Mouse (Mus musculus) stomach, postnatal 0 days (tissue): ENCODE measurements around the gene Anapc5. TPM values are rescaled to one million over a fixed set of nuclear protein-coding genes. Genes with fewer than 3 reads are reported as not detected.

Experiments
- ATAC-seq: fragments of 200-750 bp; cut with Nextera tagmentation; 2 replicates; pipeline ENCODE4 v1.8.0; 2017; ENCODE audit not compliant: low FRiP score, low TSS enrichment
- DNase-seq: peaks from one replicate; pipeline ENCODE4 v3.0.0-alpha.2; 2016; ENCODE audit warnings: low spot score
- H3K27ac ChIP-seq: fragments of 300-500 bp; sonication (generic); replicated peaks from 2 replicates; pipeline ENCODE4 v1.5.1; 2014; ENCODE audit warnings: mild to moderate bottlenecking, control low read depth
- H3K27me3 ChIP-seq: fragments of 300-500 bp; sonication (generic); 2 replicates; pipeline ENCODE4 v1.6.1; 2014; ENCODE audit warnings: low read length; ENCODE audit not compliant: control insufficient read depth, insufficient read depth
- H3K36me3 ChIP-seq: fragments of 300-500 bp; sonication (generic); 2 replicates; pipeline ENCODE4 v1.6.1; 2014; ENCODE audit warnings: low read length, mixed read lengths; ENCODE audit not compliant: control insufficient read depth, insufficient read depth
- H3K4me1 ChIP-seq: fragments of 300-500 bp; sonication (generic); replicated peaks from 2 replicates; pipeline ENCODE4 v1.6.1; 2014; ENCODE audit warnings: antibody characterized with exemption; ENCODE audit not compliant: control insufficient read depth, insufficient read depth
- H3K4me2 ChIP-seq: fragments of 300-500 bp; sonication (generic); replicated peaks from 2 replicates; pipeline ENCODE4 v1.6.1; 2014; ENCODE audit warnings: low read depth, mild to moderate bottlenecking, control low read depth, moderate library complexity
- H3K4me3 ChIP-seq: fragments of 300-500 bp; sonication (generic); 2 replicates; pipeline ENCODE4 v1.5.1; 2014; ENCODE audit warnings: low read depth, low read length, control low read depth
- H3K9ac ChIP-seq: fragments of 300-500 bp; sonication (generic); 2 replicates; pipeline ENCODE4 v1.6.1; 2014; ENCODE audit warnings: mild to moderate bottlenecking, low read length, control low read depth, mixed read lengths
- H3K9me3 ChIP-seq: fragments of 300-500 bp; sonication (generic); 2 replicates; pipeline ENCODE4 v1.6.1; 2016; ENCODE audit warnings: low read length; ENCODE audit not compliant: control insufficient read depth
- CTCF ChIP-seq: IDR thresholded peaks from 2 replicates; pipeline ENCODE4 v1.5.1; 2016; ENCODE audit warnings: antibody characterized with exemption, low read depth, mild to moderate bottlenecking, moderate library complexity
- EP300 ChIP-seq: optimal IDR thresholded peaks from 2 replicates; pipeline ENCODE3; 2016; ENCODE audit warnings: antibody characterized with exemption
- WGBS: fragments of 180-500 bp; shearing (Covaris S2); extraction: QIAGEN DNeasy Blood & Tissue Kit; methylation state at CpG from one replicate; pipeline ENCODE4 v1.1.7; 2014; 5-methylcytosine and 5-hydroxymethylcytosine counted together
- polyA plus RNA-seq: library from polyadenylated mRNA; unstranded; fragments of >200 nt; fragmentation: Nextera tagmentation; extraction: Ambion mirVana; gene quantifications from 2 replicates; pipeline ENCODE4 v1.2.1, GENCODE M21; 2015

The Anapc5 gene
- polyA plus RNA-seq, 1 experiment from 2014 or later: 169 TPM

DNA sequence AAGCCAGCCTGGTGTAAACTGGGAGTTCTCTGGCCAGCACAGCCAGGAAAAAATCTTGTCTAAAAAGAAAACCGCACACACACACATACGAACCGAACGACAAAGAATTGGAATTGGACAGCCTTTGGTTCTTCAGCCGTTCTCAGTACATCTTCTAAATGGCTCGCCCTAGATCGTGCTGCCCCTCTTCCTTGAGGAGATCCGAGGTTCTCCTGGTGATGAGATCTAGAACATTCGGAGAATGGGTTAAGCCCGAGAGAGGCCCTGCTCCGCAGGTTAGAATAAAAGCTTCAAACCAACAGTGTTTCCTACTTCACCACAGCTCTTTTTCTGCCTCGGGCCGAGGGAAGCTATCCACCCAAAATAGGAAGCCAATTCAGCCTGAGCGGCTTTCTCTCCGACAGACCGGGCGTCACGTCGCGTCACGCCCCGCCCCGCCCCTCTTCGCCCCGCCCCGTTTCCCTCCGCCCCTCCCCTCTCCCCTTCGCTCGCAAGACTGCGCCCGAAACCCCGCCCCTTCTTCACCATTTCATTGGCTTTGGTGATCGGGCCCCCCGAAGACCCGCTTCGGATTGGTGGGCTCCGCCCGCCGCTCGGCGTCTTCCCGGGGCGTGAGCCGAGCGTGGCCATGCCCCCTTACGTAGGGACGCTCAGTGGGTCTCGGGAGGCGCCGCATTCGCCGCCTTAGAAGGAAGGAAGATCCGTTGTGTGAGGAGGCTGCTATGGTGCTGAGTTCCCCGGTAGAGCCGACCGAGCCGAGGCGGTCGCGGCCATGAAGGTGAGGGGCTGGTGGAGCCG is 28.6 kb upstream of the Anapc5 start, which contains the start of gene Rnf34:
Gene Rnf34, plus strand, starts transcription at position 528 of the 798 bp plus-strand sequence.
- WGBS: under 1% methylated on average over 55 of the region's 61 CpGs
- TF ChIP-seq CTCF: no peak
- TF ChIP-seq EP300: no peak
- Histone ChIP-seq H3K27ac (peak within 1 kb of the TSS; percentile 93), H3K4me2 (peak within 1 kb of the TSS; percentile 96), H3K9me3 (no peaks in the 10 kb centered on the region), H3K36me3 (no peaks in the 10 kb centered on the region), H3K4me3 (peak within 1 kb of the TSS; percentile 76), H3K4me1 (0 out of 2 replicates have a peak, but pooled peaks cover 4% of the 10 kb centered on the region), H3K27me3 (no peaks in the 10 kb centered on the region), H3K9ac (peak within 1 kb of the TSS; percentile 92)
- ATAC-seq: peak; percentile 99
- peak; percentile 99 for DNase-seq

DNA sequence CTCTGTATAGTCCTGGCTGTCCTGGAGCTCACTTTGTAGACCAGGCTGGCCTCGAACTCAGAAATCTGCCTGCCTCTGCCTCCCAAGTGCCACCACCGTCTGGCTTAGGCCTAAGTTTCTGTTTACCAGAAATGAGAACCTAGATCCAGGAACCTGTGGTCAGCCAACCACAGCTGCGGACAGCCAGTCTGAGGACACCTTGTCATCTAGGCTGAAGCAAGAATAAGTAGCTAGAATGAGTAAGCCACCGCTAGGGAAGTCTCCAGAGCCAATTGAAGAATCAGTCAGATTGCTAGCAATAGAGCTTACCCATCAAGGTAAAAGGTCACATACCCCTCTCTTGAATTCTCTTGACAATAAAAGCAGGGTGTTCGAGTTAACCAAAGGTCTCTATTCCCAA is 22.7 kb upstream of the Anapc5 start:
- Histone ChIP-seq H3K36me3 (no peaks in the 10 kb centered on the region), H3K4me2 (no peak overlapping the region), H3K27ac (no peak overlapping the region), H3K4me1 (no peaks in the 10 kb centered on the region), H3K4me3 (no peak overlapping the region), H3K9me3 (no peaks in the 10 kb centered on the region), H3K9ac (no peak overlapping the region), H3K27me3 (no peaks in the 10 kb centered on the region)
- 85% methylated on average over 5 of the region's 5 CpGs for WGBS
- DNase-seq: no peak
- TF ChIP-seq EP300: no peak
- no peak for TF ChIP-seq CTCF
- no peak for ATAC-seq

DNA sequence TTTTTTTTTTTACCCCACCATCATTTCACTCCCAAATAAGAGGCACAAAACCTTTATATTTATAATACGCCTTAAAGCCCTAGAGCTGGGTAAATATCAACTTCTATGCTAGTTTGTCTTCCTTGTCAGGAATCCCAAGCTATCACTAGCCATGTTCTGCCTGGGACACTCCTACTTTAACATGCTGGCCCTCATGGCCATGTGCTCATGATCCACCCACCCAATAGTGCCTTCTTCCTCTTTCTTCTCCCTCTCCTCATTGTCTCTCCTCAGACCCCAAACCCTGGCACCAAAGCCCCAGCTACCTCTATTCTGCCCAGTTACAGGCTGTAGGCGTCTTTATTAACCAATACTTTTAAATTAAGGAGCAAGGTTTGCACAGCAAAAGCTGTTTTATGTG is 20.0 kb upstream of the Anapc5 start:
- no peaks in the 10 kb centered on the region for H3K9me3 ChIP-seq
- no peak for TF ChIP-seq CTCF
- TF ChIP-seq EP300: no peak
- no peak overlapping the region for H3K9ac ChIP-seq
- H3K36me3 ChIP-seq: no peaks in the 10 kb centered on the region
- 86% methylated on average over 2 of the region's 2 CpGs for WGBS
- H3K4me3 ChIP-seq: no peak overlapping the region
- no peaks in the 10 kb centered on the region for H3K4me1 ChIP-seq
- ATAC-seq: no peak
- H3K27me3 ChIP-seq: no peaks in the 10 kb centered on the region
- DNase-seq: no peak
- no peak overlapping the region for H3K27ac ChIP-seq
- no peak overlapping the region for H3K4me2 ChIP-seq

DNA sequence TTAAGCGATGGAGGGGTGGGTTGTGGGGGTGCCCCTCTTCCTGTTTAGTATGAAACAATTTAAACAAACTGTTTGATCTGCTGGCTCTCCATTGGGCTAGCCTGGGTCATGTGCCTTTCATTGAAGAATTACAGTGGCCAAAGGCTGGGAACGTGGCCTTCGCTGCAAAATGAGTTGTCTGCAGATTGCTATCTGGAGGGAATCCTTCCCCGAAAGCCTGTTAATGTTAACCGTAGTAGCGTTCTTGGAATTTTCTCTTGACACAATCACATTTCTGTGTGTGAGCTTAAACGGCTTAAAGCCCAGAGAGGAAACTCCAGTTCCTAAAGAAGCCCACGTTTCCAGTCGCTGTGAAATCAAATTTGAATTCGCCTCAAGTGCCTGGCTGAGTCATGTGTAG is 11.9 kb upstream of the Anapc5 start:
- H3K9me3 ChIP-seq: no peaks in the 10 kb centered on the region
- 71% methylated on average over 10 of the region's 10 CpGs for WGBS
- DNase-seq (no peak), ATAC-seq (no peak)
- H3K9ac ChIP-seq: no peak overlapping the region
- H3K27ac ChIP-seq: no peak overlapping the region
- TF ChIP-seq EP300: no peak
- no peak for TF ChIP-seq CTCF
- no peak overlapping the region for H3K4me3 ChIP-seq
- H3K27me3 ChIP-seq: no peaks in the 10 kb centered on the region
- no peak overlapping the region for H3K4me2 ChIP-seq
- no peaks in the 10 kb centered on the region for H3K4me1 ChIP-seq
- H3K36me3 ChIP-seq: no peaks in the 10 kb centered on the region

DNA sequence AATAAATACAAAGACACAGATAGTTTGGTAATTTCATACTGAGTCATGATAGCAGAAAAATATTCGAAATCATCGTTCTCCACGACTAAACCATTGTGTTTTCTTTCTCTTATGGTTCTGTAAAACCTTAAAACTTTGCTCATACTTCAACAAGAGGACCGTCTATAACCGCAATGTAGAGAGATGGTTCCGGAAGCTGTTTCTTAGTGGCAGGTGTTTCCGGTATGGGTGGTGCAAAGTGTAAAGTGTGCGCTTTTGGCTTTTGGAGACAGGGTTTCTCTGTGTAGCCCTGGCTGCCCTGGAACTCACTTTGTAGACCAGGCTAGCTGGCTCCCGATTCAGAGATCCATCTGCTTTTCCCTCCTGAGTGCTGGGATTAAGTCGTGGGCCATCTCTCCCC is 11.4 kb upstream of the Anapc5 start:
- H3K4me2 ChIP-seq: no peak overlapping the region
- H3K4me1 ChIP-seq: no peaks in the 10 kb centered on the region
- DNase-seq: no peak
- ATAC-seq: no peak
- H3K4me3 ChIP-seq: no peak overlapping the region
- no peak overlapping the region for H3K27ac ChIP-seq
- WGBS: 82% methylated on average over 10 of the region's 10 CpGs
- H3K9me3 ChIP-seq: no peaks in the 10 kb centered on the region
- H3K36me3 ChIP-seq: no peaks in the 10 kb centered on the region
- no peaks in the 10 kb centered on the region for H3K27me3 ChIP-seq
- H3K9ac ChIP-seq: no peak overlapping the region
- TF ChIP-seq CTCF (no peak), EP300 (no peak)

DNA sequence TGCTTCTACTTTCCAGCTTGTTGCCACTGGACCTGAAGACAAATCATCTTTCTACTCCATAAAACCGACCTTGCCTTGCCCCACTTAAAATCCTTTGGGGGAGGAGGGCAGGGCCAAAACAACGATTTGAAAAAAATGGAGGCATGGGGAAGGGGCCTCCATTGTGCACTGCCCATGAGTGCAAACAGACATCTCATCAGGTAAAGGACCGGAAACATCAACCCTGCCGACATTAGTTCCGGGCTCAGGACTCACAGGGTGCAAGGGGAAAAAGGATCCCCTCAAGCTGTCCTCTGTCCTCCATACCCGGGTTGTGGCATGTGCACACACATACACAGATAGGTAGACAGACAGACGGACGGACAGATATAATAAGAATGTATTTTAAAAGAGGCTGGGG is 4.0 kb upstream of the Anapc5 start:
- DNase-seq (no peak), ATAC-seq (no peak)
- no peak overlapping the region for H3K9ac ChIP-seq
- H3K27me3 ChIP-seq: no peaks in the 10 kb centered on the region
- H3K36me3 ChIP-seq: no peaks in the 10 kb centered on the region
- no peak overlapping the region for H3K27ac ChIP-seq
- H3K4me2 ChIP-seq: no peak overlapping the region
- no peak overlapping the region for H3K4me3 ChIP-seq
- no peaks in the 10 kb centered on the region for H3K4me1 ChIP-seq
- no peak for TF ChIP-seq CTCF
- TF ChIP-seq EP300: no peak
- no peaks in the 10 kb centered on the region for H3K9me3 ChIP-seq
- 82% methylated on average over 8 of the region's 8 CpGs for WGBS
